Mouse (Mus musculus): ENCODE measurements at regions not wholly inside any gene's neighbourhood (a gene's known extent, or its start where the extent isn't known, plus 50 kb on each side); places are given as distances from the start of the nearest gene placed in this dataset.
"Not testable (repeated sequence)": the region's sequence is repeated elsewhere in the genome, so short reads cannot be mapped to it uniquely, and the experiment has no call there.

DNA sequence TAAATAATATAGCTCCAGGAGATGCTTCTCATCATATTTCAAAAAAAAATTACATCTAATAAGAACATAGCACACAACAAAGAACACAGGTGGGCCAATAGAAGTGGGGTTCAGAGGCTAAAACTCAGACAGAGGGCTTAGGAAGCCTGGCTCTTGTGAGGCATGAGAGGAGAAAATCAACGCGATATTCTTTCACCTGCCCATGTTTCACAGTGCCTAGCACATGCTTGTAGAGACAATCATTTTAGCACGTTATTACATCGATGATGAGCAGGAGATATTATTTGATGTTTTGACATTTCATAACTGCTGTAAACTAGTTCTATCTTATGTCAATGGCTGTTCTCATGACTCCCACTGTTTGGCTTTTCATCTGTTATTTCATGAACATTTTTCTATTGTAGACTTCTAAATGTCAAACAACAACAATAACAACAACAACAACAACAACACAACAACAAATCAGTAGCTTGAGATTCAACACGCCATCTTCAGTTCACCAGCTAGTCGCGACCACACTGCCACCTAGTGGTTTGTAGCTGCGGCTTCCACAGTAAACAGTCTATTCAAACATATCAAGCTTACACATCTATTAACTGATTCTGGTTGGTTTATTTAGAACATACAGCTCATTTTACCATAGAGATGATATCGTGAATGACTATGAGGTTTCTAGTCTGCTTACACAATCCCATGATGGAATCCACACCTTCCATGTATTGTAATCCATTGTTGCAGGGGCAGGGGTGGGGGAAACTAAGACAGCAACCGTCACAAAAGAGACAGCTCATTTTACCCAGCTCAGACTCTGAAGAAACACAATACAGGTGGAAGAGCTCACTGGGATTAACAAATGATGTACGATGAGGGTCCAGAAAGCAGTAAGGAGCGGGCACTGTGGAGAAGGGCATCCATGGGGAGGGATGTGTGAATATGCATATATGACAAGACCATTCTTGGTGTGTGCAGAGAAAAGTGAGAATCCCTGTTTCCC lies 60.5 kb upstream of the Tmem200a start:
- DNase-seq: peak; percentile 32

DNA sequence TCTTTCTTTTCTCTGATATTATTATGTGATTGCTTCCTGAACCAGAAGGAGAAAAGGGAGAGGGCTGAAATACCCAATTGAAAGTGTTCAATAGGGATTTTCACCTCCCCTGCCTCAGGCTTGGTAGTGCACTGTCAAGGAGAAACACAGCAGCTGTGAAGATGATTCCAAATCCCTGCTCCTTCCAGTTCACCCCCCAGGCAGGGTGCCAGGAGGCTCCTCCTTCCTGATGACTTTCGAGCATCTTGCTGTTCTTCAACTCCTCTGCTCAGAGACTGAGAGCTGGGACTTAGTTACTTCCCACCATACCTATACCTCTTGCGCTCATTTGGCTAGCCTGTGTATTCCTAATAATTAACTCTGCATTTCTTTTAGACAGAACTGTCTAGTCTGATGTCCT lies 73.7 kb upstream of the Tmem200a start:
- no peak for DNase-seq

DNA sequence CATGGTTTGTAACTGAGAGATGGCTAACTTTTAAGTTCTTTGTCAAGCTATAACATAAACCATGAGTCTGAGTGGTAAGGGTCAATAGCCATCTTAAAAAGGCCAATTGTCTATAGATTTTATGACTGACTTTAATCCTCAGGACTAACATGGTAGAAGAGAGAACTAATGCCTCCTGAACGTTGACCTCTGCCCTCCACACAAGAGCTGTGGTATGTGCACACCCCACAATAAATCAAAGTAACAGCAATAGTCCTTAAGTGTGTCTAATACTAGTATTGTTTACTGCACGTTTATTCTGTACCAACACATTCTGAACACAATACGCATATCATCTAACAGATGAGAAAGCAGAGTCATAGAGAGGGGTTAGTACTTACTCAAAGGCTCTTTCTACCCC lies 70.7 kb upstream of the Samd3 start:
- DNase-seq: no peak

DNA sequence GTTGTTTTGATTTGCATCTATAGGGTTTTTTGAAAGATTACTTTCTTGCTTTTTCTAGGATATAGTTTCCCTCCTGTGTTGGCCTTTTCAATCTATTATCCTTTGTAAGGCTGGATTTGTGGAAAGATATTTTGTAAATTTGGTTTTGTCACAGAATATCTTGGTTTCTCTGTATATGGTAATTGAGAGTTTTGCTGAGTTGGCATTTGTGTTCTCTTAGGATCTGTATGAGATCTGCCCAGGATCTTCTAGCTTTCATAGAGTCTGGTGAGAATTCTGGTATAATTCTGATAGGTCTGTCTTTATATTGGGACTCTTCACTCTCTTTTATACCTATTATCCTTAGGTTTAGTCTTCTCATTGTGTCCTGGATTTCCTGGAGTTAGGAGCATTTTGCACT lies 68.4 kb upstream of the Samd3 start:
- DNase-seq: not testable (repeated sequence)

DNA sequence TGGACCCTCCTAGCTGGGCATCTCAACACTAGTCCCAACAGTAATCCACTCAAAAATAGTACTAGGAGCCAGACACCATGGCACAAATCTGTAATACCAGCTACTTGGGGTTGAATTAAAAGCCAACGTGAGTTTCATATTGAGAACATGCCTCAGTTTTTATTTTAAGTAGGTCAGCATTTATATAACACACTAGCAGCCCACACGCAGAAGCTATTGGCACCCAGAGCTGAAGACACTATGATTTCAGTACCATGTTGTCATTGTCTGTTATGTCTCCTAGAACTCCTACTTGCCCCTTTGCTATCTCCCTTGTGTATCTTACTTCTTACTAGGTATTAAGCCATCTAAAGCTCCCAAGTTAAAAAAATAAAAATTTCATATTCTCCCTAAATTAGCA lies 65.0 kb upstream of the Samd3 start:
- no peak for DNase-seq

DNA sequence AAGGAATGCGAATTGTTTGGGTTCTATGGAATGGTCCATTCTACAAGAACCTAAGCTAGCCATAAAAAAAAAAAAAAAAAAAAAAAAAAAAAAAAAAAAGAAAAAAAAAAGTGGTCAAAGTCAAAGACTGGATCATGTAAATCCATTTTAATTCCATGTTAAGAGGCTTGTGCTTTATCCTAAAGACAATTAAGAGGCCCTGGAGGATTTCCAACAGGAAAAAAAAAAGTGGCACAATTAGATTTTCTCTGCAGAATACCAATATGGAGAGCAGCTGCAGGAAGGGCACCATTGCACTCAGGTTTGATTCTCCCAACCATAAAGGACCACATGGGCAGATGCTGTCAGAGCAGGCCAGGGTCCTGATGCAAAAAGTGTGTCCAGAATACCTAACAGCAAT lies 51.9 kb upstream of the Samd3 start:
- no peak for DNase-seq

DNA sequence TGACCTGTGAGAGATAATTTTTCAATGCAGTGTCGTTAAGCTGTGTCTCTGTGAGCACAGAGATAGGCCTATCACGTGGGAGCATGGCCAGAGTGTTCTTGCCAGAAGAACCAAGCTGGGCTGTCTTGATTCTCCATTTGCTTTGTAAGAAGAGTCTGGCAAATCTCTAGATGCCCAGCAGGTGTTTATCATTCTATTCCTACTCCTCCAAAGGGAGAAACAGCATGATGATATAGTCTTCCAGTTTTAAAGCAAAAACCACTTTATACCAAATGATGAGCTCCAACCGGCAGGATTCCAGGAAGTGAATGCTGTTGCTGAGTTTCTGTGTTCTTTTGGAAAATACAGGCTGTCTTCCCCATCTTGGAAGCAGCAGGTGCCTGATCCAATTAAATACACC lies 51.2 kb upstream of the Samd3 start:
- DNase-seq: no peak

Data from liver (tissue).